Mouse (Mus musculus) liver, adult 2 months (tissue): ENCODE data around the gene Vwa7.
"Not testable (repeated sequence)": the region's sequence is repeated elsewhere in the genome, so short reads cannot be mapped to it uniquely, and the experiment has no call there.

Experiments
- CTCF ChIP-seq: fragments of 200-500 bp; IDR thresholded peaks from 2 replicates; pipeline ENCODE4 v1.5.1; 2011; ENCODE audit warnings: low read depth, low read length, control low read depth
- POLR2A ChIP-seq: fragments of 200-500 bp; IDR thresholded peaks from 2 replicates; pipeline ENCODE4 v1.6.1; 2011; ENCODE audit warnings: low read length, control low read depth; ENCODE audit not compliant: insufficient read depth; ENCODE audit errors: extremely low read depth

DNA sequence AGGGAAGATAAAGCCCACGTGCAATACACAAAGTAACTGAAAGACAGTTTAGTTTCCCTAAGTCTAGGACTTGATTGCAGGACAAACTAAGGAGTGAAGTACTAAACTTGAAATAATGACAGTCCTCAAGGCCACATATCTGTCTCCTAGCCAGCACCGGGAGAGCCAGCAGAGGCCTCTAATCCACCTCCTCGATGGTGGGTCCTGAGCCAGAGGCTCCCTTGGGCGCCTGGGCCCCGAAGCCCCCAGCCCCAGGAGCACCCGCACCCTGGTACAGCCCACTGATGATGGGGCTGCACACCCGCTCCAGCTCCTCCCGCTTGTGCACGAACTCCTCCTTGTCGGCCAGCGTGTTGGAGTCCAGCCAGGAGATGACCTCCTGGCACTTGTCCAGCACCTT, 46.6 kb upstream of the Vwa7 start, which contains the start of gene Gm20481:
- TF ChIP-seq CTCF, POLR2A: not testable (repeated sequence)
